Mouse (Mus musculus) layer of hippocampus, postnatal 25 days (tissue): Measurements from ENCODE around the gene Chd5. TPM values are rescaled to one million over a fixed set of nuclear protein-coding genes. Genes with fewer than 3 reads are reported as not detected.
A peak's percentile ranks its signal among the peaks of the same experiment; 100 is the strongest.

Source experiments
- DNase-seq, 2 experiments: peaks; one replicate each; pipeline ENCODE4 v3.0.0; 2022; ENCODE audit warnings: mixed read lengths in 2 of 2, low spot score in 1 of 2; ENCODE audit errors: extremely low spot score in 1 of 2
- total RNA-seq, 2 experiments: library from RNA; stranded (reverse); gene quantifications; 2 replicates each; pipeline ENCODE4 v1.2.3; 2021

The Chd5 gene
- 100 to 1,000 TPM; 113 to 130 TPM for total RNA-seq

GRCm38 (mm10) chr4:152338419-152339292 lies at the start of gene Chd5:
TSS of gene Chd5 (plus strand) at chr4:152338651.
- peak; percentile 51 to 53 for DNase-seq

DNA sequence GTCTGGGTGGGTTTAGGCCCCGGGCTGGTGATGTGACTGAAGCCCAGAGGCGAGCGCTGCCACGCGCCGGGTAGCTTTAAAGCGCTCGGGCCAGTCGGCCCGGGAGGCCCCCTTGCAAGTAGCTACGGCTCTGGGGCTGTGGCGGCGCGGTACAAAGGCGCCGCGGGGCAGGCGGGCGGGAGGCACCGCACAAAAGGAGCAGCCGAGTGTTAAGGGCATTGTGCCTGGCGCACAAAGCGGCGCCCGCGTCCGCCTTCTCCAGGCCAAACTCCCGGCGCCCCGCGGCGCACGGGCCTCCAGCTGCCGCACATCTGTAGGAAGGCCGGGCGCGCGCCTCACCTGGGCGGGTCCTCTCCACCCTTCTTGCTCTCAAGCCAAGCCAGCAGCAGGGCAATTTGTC lies 48.1 kb upstream of the Chd5 start:
- no peak for DNase-seq

GRCm38 (mm10) chr4:152290991-152291390 lies 47.5 kb upstream of the Chd5 start:
- no peak for DNase-seq

DNA sequence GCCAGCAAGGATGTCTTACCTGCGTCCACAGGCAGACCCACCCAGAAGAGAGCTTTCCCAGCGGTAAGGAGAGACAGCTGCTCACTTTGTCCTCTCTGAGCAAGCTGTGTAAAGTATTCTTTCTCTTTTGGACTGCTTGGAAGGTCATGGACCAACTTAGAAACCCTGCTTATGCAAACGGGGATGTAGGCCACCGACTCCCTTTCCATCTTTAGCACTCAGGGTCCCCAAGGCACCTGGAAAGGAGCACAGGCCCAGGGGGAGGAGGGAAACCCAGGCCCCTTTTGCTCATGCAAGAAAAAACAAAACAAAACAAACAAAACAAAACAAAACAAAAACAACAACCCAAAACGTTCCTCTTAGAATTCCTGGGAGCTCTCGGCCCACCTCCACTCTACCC lies 46.9 kb upstream of the Chd5 start, which contains the start of gene Hes3:
TSS of gene Hes3 (minus strand) at position 101 of the 400 bp plus-strand sequence.
- no peak for DNase-seq

GRCm38 (mm10) chr4:152292102-152292765 lies 46.2 kb upstream of the Chd5 start:
- no peak for DNase-seq

DNA sequence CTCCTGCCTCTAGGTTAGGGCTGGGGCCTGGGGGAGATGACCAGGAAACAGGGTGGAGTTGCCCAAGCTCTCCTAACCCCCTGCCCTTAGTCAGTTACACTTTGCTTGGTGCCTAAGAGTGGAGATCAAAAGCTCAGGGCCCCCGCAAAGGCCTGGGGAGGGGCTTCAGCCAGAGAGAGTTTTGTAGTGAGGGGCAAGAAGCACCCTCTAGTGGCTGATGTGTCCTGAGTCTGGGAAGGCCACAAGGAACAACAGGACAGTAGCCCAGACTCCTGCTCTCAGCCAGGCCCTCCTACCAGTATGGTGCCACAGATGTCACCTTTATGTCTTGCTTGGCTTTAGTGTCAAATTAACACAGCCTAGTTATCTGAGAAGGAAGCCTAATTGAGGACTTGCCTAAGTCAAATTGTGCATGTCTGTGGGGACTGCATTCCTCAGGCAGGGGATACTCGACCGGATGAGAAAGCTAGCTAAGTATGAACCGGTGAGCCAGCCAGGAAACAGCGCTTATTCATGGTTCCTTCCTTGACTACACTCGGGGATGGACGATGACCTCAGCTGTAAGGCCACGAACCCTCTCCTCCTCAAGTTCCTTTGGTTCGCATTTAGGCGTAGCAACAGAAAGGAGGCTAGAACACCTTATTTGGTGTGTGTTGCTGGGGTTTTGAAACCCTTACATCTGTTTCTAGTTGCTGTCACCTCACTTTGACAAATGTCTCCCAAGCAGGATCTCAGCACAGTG lies 44.1 kb upstream of the Chd5 start:
- DNase-seq, result no peak

GRCm38 (mm10) chr4:152295916-152296315 lies 42.5 kb upstream of the Chd5 start:
- no peak for DNase-seq

DNA sequence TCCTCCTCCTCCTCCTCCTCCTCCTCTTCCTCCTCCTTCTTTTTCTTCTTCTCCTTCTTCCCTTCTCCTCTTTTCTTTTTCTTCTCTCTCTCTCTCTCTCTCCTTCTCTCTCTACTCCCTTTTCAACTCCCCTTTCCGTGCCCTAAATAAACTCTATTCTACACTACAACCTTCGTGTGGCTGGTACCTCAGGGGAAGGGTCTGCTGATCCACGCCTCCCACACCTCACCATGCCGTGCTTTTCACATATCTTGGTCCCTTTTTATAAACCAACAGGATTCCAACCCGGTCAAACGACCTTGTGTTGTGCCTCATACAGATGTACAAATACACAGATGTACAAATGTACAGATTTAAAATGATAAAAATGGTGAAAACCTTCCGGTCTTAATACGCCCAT lies 42.1 kb upstream of the Chd5 start:
- no peak for DNase-seq

- peak; percentile 97 to 98 for DNase-seq
Measured at GRCm38 (mm10) chr4:152296874-152297861, 41.3 kb upstream of the Chd5 start, which contains the start of gene Icmt. TSS of gene Icmt (plus strand) at chr4:152297227.

DNA sequence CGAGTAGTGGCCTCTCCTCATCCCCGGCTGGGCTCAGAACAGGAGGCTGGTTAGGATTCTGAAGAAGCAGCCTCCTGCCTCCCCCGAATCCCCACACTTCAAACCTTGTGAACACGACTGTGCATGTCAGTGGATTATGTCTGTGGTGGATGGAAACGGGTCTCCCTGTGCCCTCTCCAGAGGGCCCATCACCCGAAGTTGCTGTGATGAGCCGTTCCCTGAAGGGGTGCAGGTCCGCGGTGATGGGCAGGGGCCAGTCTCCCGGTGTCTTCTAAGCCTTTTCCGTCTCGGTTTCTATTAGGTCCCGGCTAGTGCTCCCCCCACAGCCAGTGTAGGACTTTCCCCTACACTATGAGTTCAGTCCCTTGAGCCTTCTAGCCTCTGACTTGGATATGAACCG lies 39.6 kb upstream of the Chd5 start:
- no peak for DNase-seq

DNA sequence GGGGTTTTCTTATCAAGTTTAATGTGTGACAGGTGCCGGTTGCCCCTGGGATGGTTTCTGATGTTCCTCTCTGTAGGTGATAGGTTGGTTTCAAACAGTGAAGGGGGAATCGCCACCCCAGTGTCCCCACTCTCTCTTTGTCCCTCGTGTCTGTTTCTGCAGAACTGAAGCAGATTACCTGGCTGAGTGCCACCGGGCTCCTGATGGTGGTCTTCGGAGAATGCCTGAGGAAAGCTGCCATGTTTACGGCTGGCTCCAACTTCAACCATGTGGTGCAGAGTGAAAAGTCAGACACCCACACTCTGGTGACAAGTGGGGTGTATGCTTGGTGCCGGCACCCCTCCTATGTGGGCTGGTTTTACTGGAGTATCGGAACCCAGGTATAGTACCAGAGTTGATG lies 38.1 kb upstream of the Chd5 start:
- DNase-seq, result no peak

DNA sequence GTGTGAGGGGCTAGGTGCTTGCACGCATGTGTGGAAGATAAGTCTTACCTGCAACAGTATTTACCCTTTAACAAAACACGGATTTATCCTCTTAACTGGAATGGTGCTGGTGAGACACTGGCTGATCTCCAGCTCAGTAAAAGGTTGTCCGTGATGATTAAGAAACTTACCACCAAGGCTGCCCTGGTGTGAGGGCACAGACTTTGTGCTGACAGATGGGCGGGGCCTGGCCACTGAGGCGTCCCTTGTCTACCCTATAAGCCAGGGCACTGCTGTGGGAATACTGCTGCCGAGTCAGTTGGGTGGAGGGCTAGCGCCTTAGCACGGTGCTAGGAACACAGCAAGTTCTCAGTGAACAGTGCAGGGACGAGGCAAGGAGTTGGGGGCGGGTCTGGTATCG lies 36.4 kb upstream of the Chd5 start:
- DNase-seq, result no peak

DNA sequence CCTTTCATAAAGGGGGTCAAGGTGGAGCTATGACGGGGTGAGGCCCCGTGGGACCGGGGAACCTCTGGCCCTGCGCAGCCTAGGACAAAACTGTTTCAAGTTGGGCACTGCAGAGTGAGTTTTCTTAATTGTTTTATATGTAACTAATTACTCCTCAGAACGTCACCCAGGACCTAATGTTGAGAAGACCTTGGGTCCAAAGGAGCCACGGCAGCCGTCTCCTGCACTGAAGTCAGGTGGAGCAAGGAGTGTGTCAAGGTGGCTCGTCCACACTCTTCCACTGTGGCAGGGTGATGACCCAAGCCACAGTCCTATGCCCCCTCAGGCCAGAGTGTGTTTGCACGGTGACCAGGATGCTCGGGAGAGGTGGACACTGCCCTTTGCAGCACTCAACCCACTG lies 35.3 kb upstream of the Chd5 start:
- no peak for DNase-seq

GRCm38 (mm10) chr4:152304685-152305084 lies 33.8 kb upstream of the Chd5 start:
- DNase-seq, result no peak

- no peak for DNase-seq
Measured at GRCm38 (mm10) chr4:152305991-152306390, 32.5 kb upstream of the Chd5 start.

- DNase-seq, result no peak
Measured at GRCm38 (mm10) chr4:152307542-152307941, 30.9 kb upstream of the Chd5 start.

- DNase-seq, result no peak
Measured at GRCm38 (mm10) chr4:152312186-152312585, 26.3 kb upstream of the Chd5 start.

DNA sequence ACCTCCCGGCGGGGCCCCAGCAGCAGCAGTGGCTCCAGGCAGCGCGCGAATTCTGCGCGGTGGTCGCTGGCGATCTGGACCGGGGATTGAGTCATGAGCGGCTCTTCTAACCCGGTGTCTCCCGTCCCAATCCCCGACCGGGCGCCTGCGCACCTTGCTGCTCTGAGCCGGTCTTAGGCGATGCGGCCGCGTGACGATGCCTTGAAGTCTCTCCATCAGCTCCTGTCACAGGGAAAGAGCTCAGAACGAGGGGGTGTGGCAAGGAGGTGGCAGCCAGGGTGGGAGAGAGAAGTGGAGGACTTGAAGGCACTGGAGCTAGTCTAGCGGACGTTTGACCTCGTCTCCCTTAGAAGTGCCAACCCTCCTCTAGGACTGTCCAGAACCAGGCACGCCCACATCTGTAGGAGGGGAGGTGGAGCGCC lies 25.2 kb upstream of the Chd5 start:
- DNase-seq, result no peak

GRCm38 (mm10) chr4:152313934-152314333 lies 24.5 kb upstream of the Chd5 start:
- DNase-seq, result no peak
